Mouse (Mus musculus): ENCODE data around the gene Stat4.

DNA sequence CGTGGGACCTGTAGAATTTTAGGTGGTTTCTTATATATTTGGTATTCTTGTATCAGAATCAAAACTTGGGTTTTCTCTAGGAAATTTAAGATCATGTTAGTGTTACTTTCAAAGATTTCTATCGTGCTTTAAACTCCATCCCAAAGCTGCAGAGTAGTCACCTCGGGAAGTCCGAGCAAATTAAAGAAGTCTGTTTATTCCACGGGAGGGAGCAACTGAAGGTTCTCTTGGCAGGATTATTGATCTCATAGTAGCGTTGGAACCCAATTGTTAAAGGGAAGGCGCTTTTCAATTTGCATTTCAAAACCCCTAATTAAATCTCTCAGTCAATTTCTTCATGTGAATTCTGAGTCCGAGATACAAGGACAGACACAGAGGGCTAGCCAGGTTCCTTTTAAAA, 93.4 kb downstream of the Stat4 start:
- TF ChIP-seq POLR2A (IDR thresholded peaks at IDR 0.05; ENCODE audit: low read depth, low read length) (no peak), CTCF (IDR thresholded peaks at IDR 0.05; ENCODE audit: extremely low read depth, insufficient read depth, insufficient read length, insufficient replicate concordance) (no peak)
